Mouse (Mus musculus) liver (tissue): ENCODE measurements at regions not wholly inside any gene's neighbourhood (a gene's known extent, or its start where the extent isn't known, plus 50 kb on each side); places are given as distances from the start of the nearest gene placed in this dataset.
A peak's percentile ranks its signal among the peaks of the same experiment; 100 is the strongest.
"Not testable (repeated sequence)": the region's sequence is repeated elsewhere in the genome, so short reads cannot be mapped to it uniquely, and the experiment has no call there.

Source experiments
- DNase-seq: peaks from one replicate; pipeline ENCODE4 v3.0.0-alpha.2; 2020; ENCODE audit warnings: mixed read lengths

DNA sequence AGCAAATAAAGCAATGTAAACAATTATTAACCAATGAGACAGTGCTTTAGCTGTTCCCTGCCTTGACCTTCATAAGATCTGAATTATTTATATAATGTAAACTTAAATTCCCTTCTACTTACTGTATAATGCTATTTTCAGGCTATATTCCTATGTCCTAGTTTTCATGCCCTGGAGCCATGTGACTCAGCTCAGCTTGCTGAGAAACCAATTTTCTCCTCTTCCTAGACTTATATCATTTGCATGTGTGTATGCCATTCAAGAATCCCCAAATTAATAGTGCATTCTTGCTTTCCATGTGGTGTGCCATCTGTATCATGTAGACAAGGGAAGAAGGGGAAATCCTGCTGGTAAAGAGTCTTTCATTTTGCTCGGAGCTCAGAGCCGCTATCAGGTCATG, 166.7 kb upstream of the Trim24 start:
- DNase-seq = no peak

DNA sequence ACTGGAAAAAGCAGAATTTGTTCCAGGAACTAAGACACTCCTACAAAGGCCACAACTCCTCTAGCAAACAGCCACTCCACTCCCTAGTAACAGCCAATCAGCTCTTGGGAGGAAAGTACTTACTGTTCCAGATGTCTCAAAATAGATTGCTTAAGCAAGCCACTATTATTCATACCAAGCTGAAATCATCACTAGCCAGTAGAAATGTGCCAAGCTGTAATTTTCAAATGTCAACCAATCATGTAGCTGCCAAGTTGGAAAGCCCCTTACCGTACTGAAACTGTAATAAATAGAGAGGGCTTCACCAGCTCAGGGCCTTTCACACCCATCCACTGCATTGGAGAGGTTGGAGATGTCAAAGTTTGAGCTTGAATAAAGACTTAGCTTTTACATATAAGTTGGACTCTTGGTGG, 164.9 kb upstream of the Trim24 start:
- no peak for DNase-seq

DNA sequence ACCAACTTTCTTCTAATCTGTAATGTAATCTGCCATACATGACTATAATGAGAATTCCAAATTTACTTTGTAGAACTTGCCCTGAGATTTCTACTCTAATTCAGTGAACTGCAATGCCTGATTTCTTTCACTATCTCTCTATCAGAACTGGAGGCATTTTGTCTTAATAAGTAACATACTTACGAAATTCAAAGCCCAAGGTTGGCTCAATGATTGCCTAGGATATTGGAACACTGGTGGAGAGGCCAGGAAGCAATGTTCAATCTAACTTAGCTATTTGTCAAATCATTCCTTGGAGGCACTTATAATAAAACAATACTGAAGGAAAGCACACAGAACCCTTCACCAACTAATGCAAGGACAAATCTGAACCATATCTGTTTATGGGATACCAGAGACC, 162.9 kb upstream of the Trim24 start:
- not testable (repeated sequence) for DNase-seq

GRCm38 (mm10) chr6:37711766-37712165, 158.8 kb upstream of the Trim24 start:
- no peak for DNase-seq

DNA sequence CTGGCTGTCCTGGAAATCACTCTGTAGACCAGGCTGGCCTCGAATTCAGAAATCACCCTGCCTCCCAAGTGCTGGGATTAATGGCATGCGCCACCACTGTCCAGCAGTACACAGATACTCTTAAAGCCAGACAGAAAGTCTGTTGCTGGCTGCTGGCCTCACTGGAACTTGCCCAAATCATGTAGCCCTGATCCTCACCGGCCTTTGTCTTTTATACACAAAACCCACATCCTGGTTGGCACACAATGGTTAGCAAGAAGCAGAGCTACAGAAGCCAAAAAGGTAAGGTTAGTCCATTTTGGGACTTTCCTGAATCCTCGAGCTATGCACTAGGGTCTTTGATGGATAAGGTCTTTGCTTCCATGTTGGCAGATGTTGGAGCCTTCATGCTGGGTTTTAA, 157.2 kb upstream of the Trim24 start:
- no peak for DNase-seq

DNA sequence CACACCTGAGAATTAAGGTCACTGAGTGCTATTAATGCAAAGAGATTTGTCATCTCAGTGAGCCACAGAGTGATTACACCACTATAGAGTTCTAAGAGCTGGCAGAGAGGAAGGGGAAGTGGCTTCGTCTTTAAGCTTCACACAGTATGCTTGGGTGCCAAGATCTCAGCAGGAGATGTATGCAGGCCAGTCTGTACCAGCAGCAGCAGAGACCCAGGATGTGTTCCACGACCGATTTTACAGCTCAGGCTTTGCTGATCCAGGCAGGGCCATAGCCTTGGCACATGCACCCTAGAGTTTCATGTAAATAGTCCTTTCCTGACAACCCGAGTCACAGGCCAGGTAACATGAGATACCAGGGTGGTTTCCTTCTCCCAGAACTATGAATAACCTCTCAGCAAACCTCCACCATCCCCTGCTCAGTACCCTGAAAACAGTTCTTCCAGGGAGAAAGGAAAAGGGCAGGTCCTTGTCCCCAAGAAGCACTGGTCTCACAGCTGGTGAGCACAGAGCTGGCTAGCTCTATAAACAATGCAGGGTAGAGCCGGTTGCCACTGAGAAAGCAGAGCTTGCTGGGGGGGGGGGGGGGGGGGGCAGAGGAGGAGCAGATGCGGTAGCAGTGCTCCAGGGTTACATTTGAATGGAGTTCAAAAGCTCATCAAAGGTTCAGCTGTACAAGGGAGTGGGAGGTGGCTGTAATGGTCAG, 156.2 kb upstream of the Trim24 start:
- no peak for DNase-seq

DNA sequence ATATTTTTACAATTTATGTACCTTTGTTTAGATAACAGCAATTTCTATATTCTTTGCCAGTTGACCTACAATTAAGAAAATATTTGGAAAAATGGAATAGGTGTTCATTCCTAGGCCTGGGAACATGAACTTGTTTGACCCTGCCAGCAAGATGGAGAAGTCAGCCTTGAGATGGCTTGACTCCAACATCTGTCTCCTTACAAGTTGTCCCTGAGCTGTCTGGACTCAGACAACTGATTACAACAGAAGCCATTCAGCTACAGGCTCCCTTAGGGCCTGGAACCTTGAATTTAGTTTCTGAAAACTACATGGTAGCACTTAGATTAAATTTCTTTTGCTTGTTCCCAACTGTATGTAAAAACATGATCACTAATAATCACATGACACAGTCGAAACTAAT, 148.9 kb upstream of the Trim24 start:
- no peak for DNase-seq

GRCm38 (mm10) chr6:37723337-37723736, 147.3 kb upstream of the Trim24 start:
- no peak for DNase-seq

DNA sequence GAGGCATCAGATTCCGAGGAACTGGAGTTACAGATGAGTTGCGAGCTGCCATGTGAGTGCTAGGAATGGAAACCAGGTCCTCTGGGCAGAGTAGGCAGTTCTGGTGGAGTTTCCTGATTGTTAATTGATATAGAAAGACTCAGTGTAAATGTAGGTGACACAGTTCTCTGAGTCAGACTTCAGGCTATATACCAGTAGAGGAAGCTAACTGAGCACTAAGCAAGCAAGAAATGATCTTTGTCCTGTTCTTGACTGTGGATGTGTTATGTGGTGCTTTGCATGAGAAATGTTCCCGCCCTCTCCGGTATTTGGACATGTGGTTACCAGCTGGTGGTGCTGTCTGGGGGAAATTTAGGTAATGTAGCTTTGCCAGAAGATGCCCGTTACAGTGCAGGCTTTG, 146.4 kb upstream of the Trim24 start:
- no peak for DNase-seq

DNA sequence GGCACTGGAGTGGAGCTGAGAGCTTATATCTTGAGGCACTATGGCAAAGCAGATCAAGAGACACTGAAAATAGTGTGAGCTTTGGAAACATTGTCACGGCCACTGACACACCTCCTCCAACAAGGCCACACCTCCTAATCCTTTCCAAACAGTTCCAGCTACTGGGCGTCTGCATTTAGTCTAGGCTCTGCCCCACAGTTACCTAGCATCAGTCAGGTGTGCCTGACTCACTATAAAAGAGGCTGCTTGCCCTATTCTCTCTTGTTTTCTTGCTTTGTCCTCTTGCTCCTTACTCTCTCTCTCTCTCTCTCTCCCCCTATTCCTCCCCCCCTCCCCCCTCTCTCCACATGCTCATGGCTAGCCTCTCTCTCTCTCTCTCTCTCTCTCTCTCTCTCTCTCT, 142.0 kb upstream of the Trim24 start:
- no peak for DNase-seq

- no peak for DNase-seq
Observed at GRCm38 (mm10) chr6:37729165-37729564, 141.4 kb upstream of the Trim24 start.

DNA sequence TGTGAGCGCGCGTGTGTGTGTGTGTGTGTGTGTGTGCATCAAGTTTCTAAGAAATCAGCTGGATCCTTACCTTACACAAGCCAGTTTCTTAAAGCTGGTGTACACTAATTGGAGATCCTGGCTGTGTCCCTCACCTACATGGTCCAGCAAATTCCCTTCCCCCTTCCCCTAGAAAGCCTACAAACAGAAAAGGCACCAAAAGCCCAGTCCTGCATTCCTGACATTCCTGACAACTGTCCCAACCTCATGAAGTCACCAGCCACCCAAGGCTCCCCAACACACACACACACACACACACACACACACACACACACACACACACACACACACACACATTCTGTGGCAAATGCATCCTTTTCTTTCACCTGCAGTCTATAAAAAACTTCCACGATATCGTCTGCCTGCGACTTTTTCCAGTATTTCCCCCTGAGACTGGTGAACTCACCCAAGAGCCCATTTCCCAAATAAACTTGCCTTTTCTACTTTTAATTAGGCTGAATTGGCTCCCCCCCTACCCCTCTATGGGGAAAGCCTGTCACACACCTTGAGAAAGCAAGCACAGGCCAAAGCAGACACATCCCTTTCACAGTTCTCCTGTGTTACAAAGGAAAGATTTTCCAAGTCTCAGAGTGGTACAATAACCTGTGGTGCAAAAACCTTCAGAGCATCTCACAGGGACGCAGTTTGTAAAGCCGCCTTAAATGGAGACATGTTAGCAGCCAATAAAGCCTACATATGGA, 139.9 kb upstream of the Trim24 start:
- no peak for DNase-seq

GRCm38 (mm10) chr6:37732385-37732784, 138.2 kb upstream of the Trim24 start:
- peak; percentile 64 for DNase-seq

DNA sequence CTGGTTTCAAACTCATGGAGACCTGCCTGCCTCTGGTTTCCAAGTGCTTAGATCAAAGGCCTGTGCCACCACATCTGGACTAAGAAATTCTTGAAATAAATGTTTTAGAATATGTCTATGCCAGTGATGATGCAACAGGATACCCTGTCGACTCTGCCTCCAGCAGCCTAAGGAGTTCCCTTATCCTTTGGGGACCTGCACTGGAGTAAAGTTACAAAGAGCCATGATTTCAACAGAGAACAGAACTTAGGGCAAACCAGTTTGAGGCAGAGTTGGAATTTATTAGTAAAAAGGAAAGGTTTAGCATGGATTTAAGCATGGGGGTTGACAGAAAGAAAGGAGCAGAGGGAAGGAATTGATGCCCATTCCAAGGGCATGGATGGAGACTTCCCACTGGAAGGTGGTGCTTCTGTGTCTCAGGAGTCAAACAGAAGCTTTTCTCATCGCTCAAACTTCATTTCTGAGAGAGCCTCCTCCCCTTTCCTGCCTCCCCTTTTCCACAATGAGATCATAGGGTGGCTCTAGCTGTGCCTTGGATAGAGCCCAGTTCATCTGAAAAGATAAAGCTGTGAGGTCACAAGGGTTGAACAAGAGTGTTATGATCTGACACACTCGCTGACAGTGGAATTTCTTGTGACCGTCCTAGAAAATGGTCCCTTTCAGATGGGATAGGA, 135.2 kb upstream of the Trim24 start:
- no peak for DNase-seq

DNA sequence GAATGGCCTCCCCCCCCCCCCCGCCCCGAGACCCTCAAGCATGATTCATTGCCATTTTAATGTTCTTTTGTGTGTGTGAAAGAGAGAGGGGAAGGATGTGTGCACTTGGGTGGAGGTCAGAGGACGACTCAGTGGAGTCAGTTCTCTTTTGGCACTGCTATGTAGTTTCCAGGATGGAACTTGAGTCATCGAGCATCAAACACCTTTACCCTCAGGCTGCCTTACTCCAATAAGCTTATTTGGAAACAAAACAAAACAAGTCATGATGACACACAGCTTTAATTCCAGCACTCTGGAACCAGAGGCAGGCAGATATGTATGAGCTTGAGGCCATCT, 134.7 kb upstream of the Trim24 start:
- DNase-seq = no peak

DNA sequence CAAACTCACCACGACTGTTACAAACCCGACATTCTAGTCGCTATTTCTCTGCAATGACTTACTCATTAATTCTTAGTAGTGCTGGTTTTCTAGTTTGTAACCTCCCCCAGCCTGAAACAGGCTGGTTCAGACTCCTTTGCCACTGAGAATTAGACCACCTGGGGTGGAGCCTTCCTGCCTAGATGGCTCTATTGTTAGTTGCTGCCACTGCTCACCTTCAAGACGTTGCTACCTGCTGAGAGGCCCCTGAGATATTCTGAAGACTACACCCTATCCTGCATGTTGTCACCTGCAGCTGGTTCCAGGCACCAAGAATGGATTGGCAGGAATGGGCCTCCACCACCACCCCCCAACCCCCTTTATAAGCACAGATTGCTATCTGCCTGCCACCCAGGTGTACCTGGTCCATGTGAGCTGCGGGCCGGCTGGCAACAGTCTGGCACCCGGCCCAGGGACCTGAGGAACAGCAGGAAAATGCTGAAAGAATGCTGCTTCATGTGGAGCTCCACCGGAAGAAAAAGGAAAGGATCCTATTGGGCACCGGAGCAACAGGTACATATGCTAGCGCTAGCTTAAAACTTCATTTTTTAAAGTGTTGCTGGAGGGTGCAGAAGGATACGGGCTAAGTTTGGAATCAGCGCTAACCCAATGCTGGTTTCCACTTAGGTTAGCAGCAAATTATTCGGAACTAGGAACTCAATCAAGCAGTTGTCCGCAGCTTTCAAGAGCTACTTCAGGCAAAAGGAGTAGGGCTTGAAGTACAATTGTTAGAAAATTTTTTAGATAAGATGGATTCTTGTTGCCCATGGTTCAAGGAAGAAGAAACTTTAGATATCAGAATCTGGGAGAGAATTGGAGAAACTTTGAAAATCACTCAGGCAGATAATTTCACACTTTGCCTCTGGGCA, 129.4 kb upstream of the Trim24 start:
- no peak for DNase-seq

DNA sequence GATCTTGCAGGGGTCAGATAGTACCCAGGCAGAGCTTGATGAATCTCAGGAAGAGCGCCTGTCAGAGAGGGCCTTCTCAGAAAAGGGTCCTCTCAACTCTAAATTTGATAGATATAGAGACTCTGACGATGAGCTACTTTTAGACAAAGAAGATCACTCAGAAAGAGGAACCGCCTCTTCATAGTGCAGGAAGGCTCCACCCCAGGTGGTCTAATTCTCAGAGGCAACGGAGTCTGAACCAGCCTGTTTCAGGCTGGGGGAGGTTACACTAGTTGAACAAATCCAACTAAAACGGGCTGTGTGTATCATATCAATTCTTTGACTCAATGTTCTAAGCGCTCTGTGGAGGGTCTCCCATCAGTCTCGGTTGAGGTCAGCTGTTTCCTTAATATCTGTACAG, 128.7 kb upstream of the Trim24 start:
- DNase-seq = not testable (repeated sequence)

- DNase-seq = peak; percentile 26
Observed at GRCm38 (mm10) chr6:37744679-37745078, 125.9 kb upstream of the Trim24 start.

DNA sequence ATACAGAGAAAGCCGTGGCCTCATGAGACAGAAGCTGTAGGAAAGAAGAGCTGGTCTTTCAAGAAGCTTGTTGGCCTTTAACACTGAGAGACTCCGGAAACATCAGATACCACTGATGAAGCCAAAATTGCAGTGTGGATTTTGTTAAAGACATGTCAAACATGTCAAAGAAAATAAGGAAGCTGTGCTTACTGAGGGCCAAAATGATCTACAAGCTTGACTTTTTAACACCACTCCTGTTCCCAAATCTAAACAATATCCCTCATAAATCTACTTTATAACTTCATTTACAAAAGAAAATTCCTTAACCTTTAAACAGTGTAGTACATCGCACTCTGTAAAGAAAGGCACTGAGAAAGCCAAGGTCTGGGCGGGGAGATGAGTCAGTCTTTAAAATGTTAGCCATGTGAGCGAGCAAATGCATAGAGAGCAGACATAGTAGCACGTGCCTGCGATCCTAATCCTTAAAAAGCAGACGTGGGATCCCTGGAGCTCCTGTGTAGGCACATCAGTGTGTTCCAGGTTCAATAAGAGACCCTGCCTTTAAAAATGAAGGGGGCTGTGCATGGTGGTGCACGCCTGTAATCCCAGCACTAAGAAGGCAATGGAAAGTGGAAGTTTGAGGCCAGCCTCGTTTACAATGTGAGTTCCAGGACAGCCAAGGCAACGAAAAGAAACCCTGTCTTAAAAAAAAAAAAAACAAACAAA, 125.1 kb upstream of the Trim24 start:
- no peak for DNase-seq

GRCm38 (mm10) chr6:37747793-37748192, 122.8 kb upstream of the Trim24 start:
- not testable (repeated sequence) for DNase-seq

- DNase-seq = no peak
Observed at GRCm38 (mm10) chr6:37748296-37748980, 122.2 kb upstream of the Trim24 start.

DNA sequence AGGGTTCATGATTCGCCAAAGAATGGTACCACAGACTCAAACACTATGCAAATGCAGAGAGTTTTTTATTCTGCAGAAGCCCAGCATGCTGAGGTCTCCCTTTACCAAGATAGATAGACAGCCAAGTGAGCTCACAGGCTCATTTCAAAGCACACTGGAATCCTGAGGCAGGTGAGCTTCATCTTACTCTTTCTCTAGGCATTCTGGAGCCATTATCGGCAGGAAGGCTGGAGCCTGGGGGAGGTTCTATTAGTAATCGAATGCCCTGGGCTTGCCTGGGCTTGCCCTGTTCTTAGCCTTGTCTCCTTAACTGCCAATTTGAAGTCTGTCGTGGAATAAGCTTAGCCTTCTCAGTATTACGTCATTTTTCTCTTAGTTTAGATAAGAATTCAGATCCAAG, 121.6 kb upstream of the Trim24 start:
- DNase-seq = no peak
